Mouse (Mus musculus) kidney, adult 2 months (tissue): ENCODE measurements around the gene Psen2.

Experiments used
- CTCF ChIP-seq: fragments of 200-500 bp; conservative IDR thresholded peaks from 2 replicates; pipeline ENCODE4 v1.5.1; 2011; ENCODE audit warnings: low read depth, mild to moderate bottlenecking, control low read depth, low read length, moderate library complexity, mixed read lengths; ENCODE audit not compliant: insufficient read depth, insufficient read length
- POLR2A ChIP-seq: fragments of 200-500 bp; IDR thresholded peaks from one replicate; pipeline ENCODE4 v1.6.1; 2011; ENCODE audit warnings: low read depth, low read length, control low read depth

- TF ChIP-seq CTCF (no peak), POLR2A (peak; percentile 87)
Measured at GRCm38 (mm10) chr1:180256138-180256674, 7.0 kb downstream of the Psen2 start.
